Mouse (Mus musculus): ENCODE measurements around the gene Olfr573-ps1.

DNA sequence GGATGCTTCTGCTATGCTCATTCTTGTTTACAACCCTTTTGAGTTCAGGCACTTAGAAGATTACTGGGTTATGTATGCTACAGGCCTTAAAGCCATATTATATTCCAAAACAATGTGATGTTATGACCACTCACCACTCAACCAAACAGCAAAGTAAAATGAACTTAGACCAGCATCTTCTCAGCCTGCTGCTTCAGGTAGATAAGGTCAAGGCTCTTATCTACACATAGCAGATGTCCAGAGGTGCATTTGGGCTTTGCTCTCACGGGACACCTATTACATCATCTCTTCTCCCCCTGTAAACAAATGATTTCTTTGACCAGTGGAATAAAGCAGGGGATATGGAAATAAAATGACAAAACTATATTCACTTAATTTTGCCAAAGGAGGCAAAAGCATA, 16.2 kb upstream of the Olfr573-ps1 start, which contains the start of gene Olfr575:
- TF ChIP-seq EP300 (IDR thresholded peaks at IDR 0.05; ENCODE audit: low read depth) (no peak), CTCF (IDR thresholded peaks at IDR 0.05; ENCODE audit: low read depth) (no peak)

Measured in heart, postnatal 0 days (tissue).